Mouse (Mus musculus) ES-E14 (cell line): ENCODE measurements around the gene Tescl.

Source experiments
- HCFC1 ChIP-seq: IDR thresholded peaks from 2 replicates; pipeline ENCODE4 v1.6.1; 2012; ENCODE audit warnings: low read length, inconsistent platforms, borderline replicate concordance; ENCODE audit not compliant: insufficient read depth
- MAFK ChIP-seq: IDR thresholded peaks from 2 replicates; pipeline ENCODE4 v1.6.1; 2014; ENCODE audit warnings: mild to moderate bottlenecking, low read depth, low read length, inconsistent platforms; ENCODE audit not compliant: insufficient read depth
- ZNF384 ChIP-seq: IDR thresholded peaks from 2 replicates; pipeline ENCODE4 v1.6.1; 2012; ENCODE audit warnings: low read depth, low read length, inconsistent platforms

- TF ChIP-seq HCFC1 (no peak), ZNF384 (no peak), MAFK (no peak)
These were observed 2.1 kb upstream of the Tescl start for GRCm38 (mm10) chr7:24335699-24336309.
